Mouse (Mus musculus) spleen, postnatal 4 days (tissue): Measurements from ENCODE around the gene Baz1a.

ENCODE experiments used
- DNase-seq, 2 experiments: peaks; one replicate each; pipeline ENCODE4 v3.0.0; 2022; ENCODE audit warnings: low spot score in 2 of 2

Gene Baz1a

DNA sequence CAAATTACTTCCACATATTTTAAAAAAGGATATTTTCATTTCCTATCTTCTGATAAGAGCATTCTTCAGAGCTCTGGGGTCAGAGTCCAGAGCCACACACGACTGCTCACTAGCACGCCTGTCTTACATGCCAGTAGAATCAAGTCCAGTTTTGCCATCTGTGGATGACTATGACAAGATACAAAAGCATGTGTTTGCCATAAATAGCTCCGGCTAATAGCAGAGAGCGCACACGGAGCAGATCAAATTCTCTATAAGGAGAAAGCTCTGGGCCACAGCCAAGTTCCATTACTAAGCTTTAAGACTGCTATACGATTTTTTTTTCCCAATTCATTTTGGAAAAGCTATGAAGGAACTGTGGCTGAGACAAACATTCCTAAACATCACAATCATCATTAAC, 154.6 kb downstream of the Baz1a start:
- DNase-seq = no peak

GRCm38 (mm10) chr12:54850551-54850950, 163.6 kb downstream of the Baz1a start:
- no peak for DNase-seq

DNA sequence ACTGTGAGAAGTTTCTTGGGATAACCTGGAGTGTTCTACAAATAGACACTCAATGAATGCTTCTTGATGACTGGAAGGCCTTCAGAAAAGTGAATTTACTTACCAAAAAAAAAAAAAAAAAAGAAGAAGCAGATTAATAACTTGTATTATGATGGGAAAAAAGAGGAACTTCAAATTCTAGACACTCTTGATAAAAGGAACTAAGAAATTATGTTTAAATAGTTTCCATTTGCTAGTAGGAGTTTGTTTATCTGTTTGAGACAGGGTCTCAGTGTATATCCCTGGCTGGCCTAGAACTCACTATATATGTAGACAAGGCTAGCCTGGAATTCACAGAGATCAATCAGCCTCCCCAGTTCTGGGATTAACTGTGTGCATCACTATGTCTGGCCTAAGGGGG, 169.7 kb downstream of the Baz1a start:
- DNase-seq = no peak
